Mouse (Mus musculus) forebrain, embryonic 10.5 days (tissue): ENCODE results near the gene Slamf9. TPM values are rescaled to one million over a fixed set of nuclear protein-coding genes. Genes with fewer than 3 reads are reported as not detected.

ENCODE experiments used
- DNase-seq: peaks from one replicate; pipeline ENCODE4 v3.0.0-alpha.2; 2017; ENCODE audit warnings: low spot score; ENCODE audit errors: extremely low spot score
- H3K27ac ChIP-seq: fragments of 300-500 bp; sonication (generic); 2 replicates; pipeline ENCODE4 v1.5.1; 2016; ENCODE audit warnings: mild to moderate bottlenecking
- H3K27me3 ChIP-seq: fragments of 300-500 bp; sonication (generic); 2 replicates; pipeline ENCODE4 v1.6.1; 2016; ENCODE audit warnings: mild to moderate bottlenecking; ENCODE audit not compliant: poor library complexity, severe bottlenecking
- H3K36me3 ChIP-seq: fragments of 300-500 bp; sonication (generic); replicated peaks from 2 replicates; pipeline ENCODE4 v1.6.1; 2016; ENCODE audit warnings: mild to moderate bottlenecking, moderate library complexity
- H3K4me1 ChIP-seq: fragments of 300-500 bp; sonication (generic); 2 replicates; pipeline ENCODE4 v1.6.1; 2016
- H3K4me3 ChIP-seq: fragments of 300-500 bp; sonication (generic); 2 replicates; pipeline ENCODE4 v1.5.1; 2016; ENCODE audit warnings: mild to moderate bottlenecking, moderate library complexity
- H3K9me3 ChIP-seq: fragments of 300-500 bp; sonication (generic); 2 replicates; pipeline ENCODE4 v1.6.1; 2016; ENCODE audit warnings: mild to moderate bottlenecking, moderate library complexity
- WGBS: fragments of 180-500 bp; shearing (Covaris S2); methylation state at CpG from one replicate; pipeline ENCODE4 v1.1.7; 2016; 5-methylcytosine and 5-hydroxymethylcytosine counted together
- polyA plus RNA-seq: library from polyadenylated mRNA; unstranded; fragments of >200 nt; fragmentation: Nextera tagmentation; extraction: Ambion mirVana; gene quantifications from 2 replicates; pipeline ENCODE4 v1.2.1, GENCODE M21; 2016

Slamf9 gene
- polyA plus RNA-seq, 1 experiment from 2014 or later = not detected

DNA sequence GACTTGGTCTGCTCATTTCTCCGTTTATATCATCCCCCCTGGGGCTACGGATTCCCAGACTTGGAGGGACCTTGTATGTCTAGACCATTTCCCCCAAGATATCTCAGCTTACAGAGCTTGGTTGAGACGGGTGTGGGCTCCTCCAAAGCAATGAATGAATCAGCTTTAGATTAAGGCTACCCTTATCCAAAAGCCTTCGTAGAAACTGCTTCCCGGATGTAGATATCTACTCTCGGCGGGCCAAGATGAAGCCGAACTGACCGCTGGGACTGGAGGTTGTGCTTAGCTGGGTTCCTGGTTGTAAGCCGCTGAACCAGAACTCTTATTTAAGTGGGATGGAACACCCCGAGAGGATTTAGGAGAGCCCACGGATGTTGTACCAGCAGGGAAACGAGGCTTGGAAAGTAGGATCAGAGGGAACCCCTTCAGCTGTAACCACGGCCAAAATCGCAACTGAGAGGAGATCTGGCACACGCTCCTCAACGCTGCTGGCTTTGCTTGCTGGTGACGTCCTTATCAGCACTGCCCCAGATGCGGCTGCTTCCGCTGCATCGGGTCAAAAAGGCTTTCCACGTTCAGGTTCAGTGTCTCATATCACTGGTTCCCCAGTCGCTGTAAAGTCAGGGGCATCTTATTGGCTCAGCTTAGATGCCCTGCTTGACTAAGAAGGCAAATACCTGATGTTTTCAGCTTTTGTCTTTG is 51.4 kb downstream of the Slamf9 start:
- Histone ChIP-seq H3K27me3 (peaks cover 46% of the 10 kb centered on the region), H3K4me1 (peaks cover 40% of the 10 kb centered on the region), H3K9me3 (no peaks in the 10 kb centered on the region), H3K27ac (no peak overlapping the region), H3K36me3 (no peaks in the 10 kb centered on the region), H3K4me3 (no peak overlapping the region)
- 83% methylated on average over 23 of the region's 23 CpGs for WGBS
- DNase-seq = no peak

DNA sequence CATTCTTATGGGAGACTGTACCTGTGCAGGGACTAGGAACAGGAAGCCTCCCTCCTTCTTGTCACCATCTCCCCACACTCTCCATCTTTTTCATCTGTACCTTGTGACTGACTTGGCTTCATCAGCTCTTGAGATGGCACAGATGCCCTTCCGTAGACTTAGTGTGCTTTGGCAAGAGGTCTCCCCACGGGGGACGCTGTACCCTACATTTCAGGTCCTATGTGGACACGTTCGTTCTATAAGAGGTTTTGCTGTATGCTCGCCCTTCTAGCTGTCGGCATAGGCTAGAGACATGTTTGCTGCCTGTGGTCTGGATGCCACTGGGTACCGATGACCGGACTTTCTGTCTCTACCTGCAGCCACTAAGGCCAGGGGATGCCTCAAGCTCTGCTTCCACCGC is 52.3 kb downstream of the Slamf9 start:
- Histone ChIP-seq H3K27me3 (peaks cover 46% of the 10 kb centered on the region), H3K4me1 (peaks cover 40% of the 10 kb centered on the region), H3K9me3 (no peaks in the 10 kb centered on the region), H3K36me3 (no peaks in the 10 kb centered on the region), H3K4me3 (no peak overlapping the region), H3K27ac (no peak overlapping the region)
- no peak for DNase-seq
- 93% methylated on average over 10 of the region's 10 CpGs for WGBS

Other genes with a start within 250 kb of the Slamf9 start
- gene Atp1a4, start 216.9 kb upstream of the Slamf9 start, polyA plus RNA-seq = not detected in 2 replicates
- 53.0 and 55.4 TPM in 2 replicates for gene Igsf8, start 213.7 kb upstream of the Slamf9 start, polyA plus RNA-seq
- gene Atp1a2, start 177.3 kb upstream of the Slamf9 start, polyA plus RNA-seq = 0.86 and 2.0 TPM in 2 replicates
- 0.17 and 0.43 TPM in 2 replicates for gene Kcnj9, start 146.0 kb upstream of the Slamf9 start, polyA plus RNA-seq
- 0.46 and 0.47 TPM in 2 replicates for gene Kcnj10, start 134.1 kb upstream of the Slamf9 start, polyA plus RNA-seq
- 10.6 and 10.8 TPM in 2 replicates for gene Pigm, start 98.8 kb upstream of the Slamf9 start, polyA plus RNA-seq
- 81.7 and 82.5 TPM in 2 replicates for gene Igsf9, start 6.4 kb downstream of the Slamf9 start, polyA plus RNA-seq
- gene Tagln2, start 24.7 kb downstream of the Slamf9 start, polyA plus RNA-seq = 69.7 and 71.1 TPM in 2 replicates
- 1.4 and 1.6 TPM in 2 replicates for gene Cfap45, start 45.4 kb downstream of the Slamf9 start, polyA plus RNA-seq
- gene Vsig8, start 80.6 kb downstream of the Slamf9 start, polyA plus RNA-seq = 0.09 TPM in 1 of 2 replicates, not detected in the other
- gene Slamf8, start 115.2 kb downstream of the Slamf9 start, polyA plus RNA-seq = not detected in 2 replicates
- gene Fcrl6, start 127.2 kb downstream of the Slamf9 start, polyA plus RNA-seq = 0.32 TPM in 1 of 2 replicates, not detected in the other
- gene Dusp23, start 157.6 kb downstream of the Slamf9 start, polyA plus RNA-seq = 8.3 and 8.8 TPM in 2 replicates
- not detected in 2 replicates for gene Crp, start 222.7 kb downstream of the Slamf9 start, polyA plus RNA-seq